Mouse (Mus musculus) embryonic fibroblast, embryonic 13.5 days (primary cell): ENCODE measurements around the gene Gskip.

Experiments used
- CTCF ChIP-seq: IDR thresholded peaks from 2 replicates; pipeline ENCODE4 v1.5.1; 2011; ENCODE audit warnings: mild to moderate bottlenecking, control low read depth, low read length, moderate library complexity, borderline replicate concordance; ENCODE audit not compliant: insufficient read depth
- POLR2A ChIP-seq: IDR thresholded peaks from 2 replicates; pipeline ENCODE4 v1.6.1; 2011; ENCODE audit warnings: low read depth, mild to moderate bottlenecking, control low read depth, low read length, moderate library complexity

DNA sequence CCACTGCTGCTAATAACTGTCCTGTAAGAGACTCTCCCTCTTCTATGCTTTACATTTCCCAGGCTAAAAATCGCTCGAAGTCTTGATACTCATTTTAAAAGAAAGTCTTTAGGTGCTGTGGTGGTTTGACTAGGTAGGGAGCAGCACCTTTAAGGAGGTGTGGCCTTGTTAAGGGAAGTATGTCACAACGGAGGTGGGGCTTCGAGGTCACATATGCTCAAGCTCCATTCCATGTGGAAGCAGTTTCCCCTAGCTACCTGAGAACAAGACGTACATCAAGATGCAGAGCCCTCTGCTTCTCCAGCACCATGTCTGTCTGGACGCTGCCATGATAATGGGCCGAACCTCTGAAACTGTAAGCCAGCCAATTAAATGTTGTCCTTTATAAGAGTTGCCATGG, 6.4 kb upstream of the Gskip start:
- TF ChIP-seq POLR2A = no peak
- TF ChIP-seq CTCF = no peak
